Mouse (Mus musculus): ENCODE data around the gene Eva1b. TPM values are rescaled to one million over a fixed set of nuclear protein-coding genes. Genes with fewer than 3 reads are reported as not detected.
"Not testable (repeated sequence)": the region's sequence is repeated elsewhere in the genome, so short reads cannot be mapped to it uniquely, and the experiment has no call there.

The Eva1b gene
- total and polyA plus RNA-seq, 2 experiments from 2014 or later = 11.6 to 25.6 TPM

- ATAC-seq (no peak), DNase-seq (ENCODE audit: low spot score) (no peak)
- Histone ChIP-seq H3K4me3 (ENCODE audit: low read length) (no peak overlapping the region), H3K4me2 (ENCODE audit: low read depth, low read length) (no peak overlapping the region), H3K9me3 (ENCODE audit: low read length) (no peaks in the 10 kb centered on the region), H3K9ac (replicated peaks; ENCODE audit: low read length) (no peak overlapping the region), H3K27ac (no peak overlapping the region), H3K27me3 (ENCODE audit: insufficient read depth, low read length) (no peaks in the 10 kb centered on the region), H3K36me3 (ENCODE audit: insufficient read depth, low read length) (peaks cover 6% of the 10 kb centered on the region; the same call in 1 of the 2 replicates), H3K4me1 (ENCODE audit: insufficient read depth, low read length) (0 out of 2 replicates have a peak, but pooled peaks cover 5% of the 10 kb centered on the region)
- WGBS = 90% methylated on average over 6 of the region's 6 CpGs
- no peak for TF ChIP-seq CTCF (IDR thresholded peaks at IDR 0.05; ENCODE audit: low read depth)
Measured at GRCm38 (mm10) chr4:126161456-126161855, 13.9 kb downstream of the Eva1b start.

DNA sequence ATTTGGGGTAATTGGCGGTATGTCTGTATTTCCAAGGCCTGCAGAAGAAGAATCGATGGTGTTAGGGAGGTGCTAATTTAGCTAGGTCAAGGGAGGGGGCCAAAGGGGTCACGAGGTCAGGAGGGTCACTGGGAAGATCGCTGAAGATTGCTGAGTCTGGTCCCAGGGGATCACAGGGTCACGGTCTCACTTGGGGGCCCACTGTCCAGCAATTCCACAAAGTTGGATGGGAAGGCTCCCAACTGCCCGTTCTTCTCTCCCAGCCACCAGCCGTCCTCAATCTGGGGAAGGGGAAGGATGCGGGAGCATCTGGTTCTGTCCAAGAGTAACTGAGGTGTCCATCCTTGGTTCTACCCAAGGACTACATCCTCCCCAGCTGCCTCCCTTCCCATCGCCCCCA, 14.4 kb downstream of the Eva1b start:
- no peaks in the 10 kb centered on the region for H3K9me3 ChIP-seq (ENCODE audit: low read length)
- peak overlapping the region; percentile 100 for H3K4me2 ChIP-seq (ENCODE audit: low read depth, low read length)
- no peak for TF ChIP-seq CTCF (IDR thresholded peaks at IDR 0.05; ENCODE audit: low read depth)
- no peak overlapping the region for H3K9ac ChIP-seq (replicated peaks; ENCODE audit: low read length)
- H3K36me3 ChIP-seq (ENCODE audit: insufficient read depth, low read length) = peaks cover 6% of the 10 kb centered on the region; the same call in 1 of the 2 replicates
- 64% methylated on average over 8 of the region's 9 CpGs for WGBS
- peak; percentile 5; the same call in 1 of the 2 replicates for ATAC-seq
- no peak for DNase-seq (ENCODE audit: low spot score)
- 0 out of 2 replicates have a peak, but pooled peaks cover 5% of the 10 kb centered on the region for H3K4me1 ChIP-seq (ENCODE audit: insufficient read depth, low read length)
- H3K4me3 ChIP-seq (ENCODE audit: low read length) = peak overlapping the region; percentile 59; the same call in 1 of the 2 replicates
- H3K27ac ChIP-seq = no peak overlapping the region
- H3K27me3 ChIP-seq (ENCODE audit: insufficient read depth, low read length) = no peaks in the 10 kb centered on the region

GRCm38 (mm10) chr4:126162544-126163066, 15.1 kb downstream of the Eva1b start:
- H3K9me3 ChIP-seq (ENCODE audit: low read length) = no peaks in the 10 kb centered on the region
- peak overlapping the region; percentile 100 for H3K4me2 ChIP-seq (ENCODE audit: low read depth, low read length)
- peak overlapping the region; percentile 73 for H3K9ac ChIP-seq (replicated peaks; ENCODE audit: low read length)
- ATAC-seq (peak; percentile 95), DNase-seq (ENCODE audit: low spot score) (peak; percentile 87)
- WGBS = 1% methylated on average over 42 of the region's 44 CpGs
- 0 out of 2 replicates have a peak, but pooled peaks cover 5% of the 10 kb centered on the region for H3K4me1 ChIP-seq (ENCODE audit: insufficient read depth, low read length)
- H3K4me3 ChIP-seq (ENCODE audit: low read length) = peak overlapping the region; percentile 59
- H3K27me3 ChIP-seq (ENCODE audit: insufficient read depth, low read length) = no peaks in the 10 kb centered on the region
- peak overlapping the region; percentile 62; the same call in 1 of the 2 replicates for H3K27ac ChIP-seq
- no peak for TF ChIP-seq CTCF (IDR thresholded peaks at IDR 0.05; ENCODE audit: low read depth)
- peaks cover 6% of the 10 kb centered on the region; the same call in 1 of the 2 replicates for H3K36me3 ChIP-seq (ENCODE audit: insufficient read depth, low read length)

- DNase-seq (ENCODE audit: low spot score) (peak; percentile 13), ATAC-seq (peak; percentile 35)
- 15% methylated on average over 22 of the region's 22 CpGs for WGBS
- Histone ChIP-seq H3K4me1 (ENCODE audit: insufficient read depth, low read length) (0 out of 2 replicates have a peak, but pooled peaks cover 5% of the 10 kb centered on the region), H3K4me2 (ENCODE audit: low read depth, low read length) (peak within 1 kb of the TSS; percentile 100), H3K27ac (peak within 1 kb of the TSS; percentile 62; the same call in 1 of the 2 replicates), H3K4me3 (ENCODE audit: low read length) (peak within 1 kb of the TSS; percentile 59), H3K36me3 (ENCODE audit: insufficient read depth, low read length) (peaks cover 6% of the 10 kb centered on the region; the same call in 1 of the 2 replicates), H3K9ac (replicated peaks; ENCODE audit: low read length) (peak within 1 kb of the TSS; percentile 73), H3K27me3 (ENCODE audit: insufficient read depth, low read length) (no peaks in the 10 kb centered on the region), H3K9me3 (ENCODE audit: low read length) (no peaks in the 10 kb centered on the region)
- no peak for TF ChIP-seq CTCF (IDR thresholded peaks at IDR 0.05; ENCODE audit: low read depth)
Measured at GRCm38 (mm10) chr4:126163067-126163659, 15.6 kb downstream of the Eva1b start, which contains the start of gene Sh3d21. Gene Sh3d21, minus strand, starts transcription at chr4:126163491.

DNA sequence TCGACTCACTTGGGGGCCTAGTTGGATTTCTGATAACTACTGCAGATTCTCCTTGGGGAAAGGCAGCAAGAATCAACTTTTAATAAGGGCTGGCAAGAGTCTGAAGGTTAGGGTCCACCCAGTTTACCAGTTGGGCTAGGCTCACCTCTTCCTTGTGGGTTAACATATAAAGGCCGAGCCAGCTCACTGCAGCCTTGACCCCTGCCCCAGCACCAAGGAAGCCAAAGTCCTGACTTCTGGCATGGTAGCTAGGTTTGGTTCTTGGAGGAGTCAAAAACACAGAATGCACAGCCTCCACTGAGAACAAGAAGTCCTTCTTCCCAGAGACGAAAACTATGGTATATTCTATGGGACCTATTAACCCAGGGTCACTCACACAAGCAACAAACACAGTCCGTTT, 16.1 kb downstream of the Eva1b start:
- no peak overlapping the region for H3K9ac ChIP-seq (replicated peaks; ENCODE audit: low read length)

DNA sequence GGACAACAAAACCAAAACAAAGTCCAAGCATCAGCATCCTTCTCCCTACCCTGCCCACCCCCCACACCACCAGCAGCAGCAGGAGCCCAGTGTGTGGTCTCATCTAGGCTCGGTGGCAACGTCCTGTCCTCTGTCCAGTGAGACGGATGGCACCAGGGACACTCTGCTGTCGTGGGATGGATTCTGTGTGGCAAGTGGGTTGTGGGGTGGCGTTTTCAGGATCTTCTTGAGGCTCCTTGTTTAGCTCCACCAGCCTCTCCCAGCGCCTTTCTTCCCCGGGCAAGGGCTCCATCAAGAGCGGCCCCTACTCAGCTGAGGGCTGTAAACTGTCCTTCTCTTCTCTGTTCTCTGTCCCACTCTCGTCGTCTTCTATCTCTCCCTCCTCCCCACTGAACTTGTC, 17.5 kb downstream of the Eva1b start:
- H3K9me3 ChIP-seq (ENCODE audit: low read length); H3K27me3 ChIP-seq (ENCODE audit: insufficient read depth, low read length); DNase-seq (ENCODE audit: low spot score); H3K4me1 ChIP-seq (ENCODE audit: insufficient read depth, low read length); ATAC-seq; H3K27ac ChIP-seq; H3K4me2 ChIP-seq (ENCODE audit: low read depth, low read length); H3K4me3 ChIP-seq (ENCODE audit: low read length); H3K9ac ChIP-seq (replicated peaks; ENCODE audit: low read length): not testable (repeated sequence)
- peaks cover 14% of the 10 kb centered on the region; the same call in 1 of the 2 replicates for H3K36me3 ChIP-seq (ENCODE audit: insufficient read depth, low read length)
- WGBS = 60% methylated on average over 7 of the region's 10 CpGs

More for the DNA sequence above, 16.1 kb downstream of the Eva1b start:
- ATAC-seq (no peak), DNase-seq (ENCODE audit: low spot score) (no peak)
- Histone ChIP-seq H3K9me3 (ENCODE audit: low read length) (no peaks in the 10 kb centered on the region), H3K27me3 (ENCODE audit: insufficient read depth, low read length) (no peaks in the 10 kb centered on the region), H3K4me3 (ENCODE audit: low read length) (no peak overlapping the region), H3K4me2 (ENCODE audit: low read depth, low read length) (no peak overlapping the region), H3K27ac (no peak overlapping the region), H3K36me3 (ENCODE audit: insufficient read depth, low read length) (peaks cover 6% of the 10 kb centered on the region; the same call in 1 of the 2 replicates), H3K4me1 (ENCODE audit: insufficient read depth, low read length) (0 out of 2 replicates have a peak, but pooled peaks cover 5% of the 10 kb centered on the region)
- 69% methylated on average over 4 of the region's 4 CpGs for WGBS
- no peak for TF ChIP-seq CTCF (IDR thresholded peaks at IDR 0.05; ENCODE audit: low read depth)
